Mouse (Mus musculus) heart, postnatal 0 days (tissue): ENCODE data around the gene Cdh15.

Experiments
- CTCF ChIP-seq: IDR thresholded peaks from 2 replicates; pipeline ENCODE4 v1.5.1; 2016; ENCODE audit warnings: antibody characterized with exemption, control low read depth, low read depth
- EP300 ChIP-seq: IDR thresholded peaks from 2 replicates; pipeline ENCODE4 v1.6.1; 2016; ENCODE audit warnings: antibody characterized with exemption, low read depth

DNA sequence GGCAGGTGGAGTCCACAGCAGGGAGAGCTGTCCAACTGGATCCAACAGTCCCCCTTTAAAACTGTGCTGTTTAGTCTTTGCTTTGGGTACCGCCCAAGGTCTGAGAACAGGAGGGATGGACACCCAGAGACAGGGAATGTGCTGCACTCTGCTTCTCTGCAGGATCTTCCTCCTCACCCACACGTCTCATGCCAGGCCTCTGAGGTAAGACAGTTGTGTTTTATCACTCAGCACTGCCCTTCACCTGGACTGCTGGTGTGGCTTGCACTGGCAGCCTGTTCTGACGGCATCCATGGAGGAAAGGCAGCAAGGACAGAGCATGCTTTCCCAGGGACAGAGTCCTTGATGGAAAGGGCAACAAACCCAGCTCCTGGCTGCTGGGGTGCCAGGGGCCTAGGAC, 54.8 kb downstream of the Cdh15 start:
- TF ChIP-seq CTCF (no peak), EP300 (no peak)
